23 mouse cellular contexts compared by ENCODE assay signal in the genomic region with DNA sequence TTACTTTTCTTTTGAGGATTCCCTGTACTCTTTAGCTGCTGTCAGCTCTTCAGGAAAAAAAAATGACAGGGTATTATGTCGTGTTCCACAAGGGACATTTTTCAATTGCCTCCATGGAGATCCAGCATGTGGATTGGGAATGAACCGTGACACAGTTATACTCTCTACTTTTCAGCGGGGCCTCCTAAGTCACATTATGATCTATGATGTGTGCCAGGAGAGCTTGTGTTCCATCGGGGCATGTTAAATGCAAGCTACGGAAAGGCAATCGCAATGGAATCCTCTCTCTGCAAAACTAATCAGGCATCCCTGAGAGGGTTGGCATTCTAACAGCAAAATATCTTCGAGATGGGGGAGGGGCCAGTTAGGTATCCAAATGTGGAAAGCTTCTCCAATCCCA.
DNase-seq lines count a peak whose midpoint lies in the region; ATAC-seq and TF ChIP-seq lines count a peak whose summit lies in the region.
"Had no signal": no experiment of that assay in that cellular context is flagged by ENCODE, and none has a peak within 500 bp of the region (broad histone marks: within the 10 kb centered on the region; RNA-seq: fewer than 3 reads in every experiment).

No protein-coding gene starts in this region.

- H3K27ac ChIP-seq in midbrain, postnatal 0 days (ENCODE audit: low read depth, low read length) = no peak overlapping the region
- H3K27ac ChIP-seq in midbrain, embryonic 15.5 days = no peak overlapping the region
- H3K27ac ChIP-seq: embryonic facial prominence, embryonic 12.5 days; forebrain, embryonic 13.5 days; heart, embryonic 13.5 days had no signal

- H3K9me3 ChIP-seq in midbrain, postnatal 0 days (ENCODE audit: low read length) = no peaks in the 10 kb centered on the region
- no peaks in the 10 kb centered on the region for H3K9me3 ChIP-seq in midbrain, embryonic 15.5 days
- H3K9me3 ChIP-seq: embryonic facial prominence, embryonic 12.5 days; forebrain, embryonic 13.5 days; heart, embryonic 13.5 days had no signal

- no peak for TF ChIP-seq CTCF in midbrain, postnatal 0 days (IDR thresholded peaks at IDR 0.05)

- H3K4me3 ChIP-seq in midbrain, postnatal 0 days (ENCODE audit: low read depth, low read length) = no peak overlapping the region
- H3K4me3 ChIP-seq in midbrain, embryonic 15.5 days = no peak overlapping the region
- H3K4me3 ChIP-seq: embryonic facial prominence, embryonic 12.5 days; forebrain, embryonic 13.5 days; heart, embryonic 13.5 days had no signal

- ATAC-seq in midbrain, postnatal 0 days (ENCODE audit: low FRiP score) = no peak
- no peak for ATAC-seq in midbrain, embryonic 15.5 days (replicated peaks)
- no peak for ATAC-seq in inflammation-experienced regulatory T-cells, adult 6 months
- ATAC-seq: CD4-positive, CD25-positive, alpha-beta regulatory T cell, adult 4 months; forebrain, embryonic 13.5 days; forebrain, postnatal 0 days; intestine, embryonic 16.5 days had no signal

- no peaks in the 10 kb centered on the region for H3K4me1 ChIP-seq in midbrain, postnatal 0 days (ENCODE audit: insufficient read depth, low read length)
- H3K4me1 ChIP-seq in midbrain, embryonic 15.5 days = no peaks in the 10 kb centered on the region
- H3K4me1 ChIP-seq: embryonic facial prominence, embryonic 12.5 days; forebrain, embryonic 13.5 days; heart, embryonic 13.5 days had no signal

- no peak overlapping the region for H3K9ac ChIP-seq in midbrain, postnatal 0 days (replicated peaks; ENCODE audit: low read length, poor library complexity, severe bottlenecking)
- H3K9ac ChIP-seq in midbrain, embryonic 15.5 days = no peak overlapping the region
- H3K9ac ChIP-seq: embryonic facial prominence, embryonic 12.5 days; forebrain, embryonic 13.5 days; forebrain, postnatal 0 days; heart, embryonic 13.5 days had no signal

- peak; percentile 24 for DNase-seq in embryo, embryonic 10.5 days (ENCODE audit: low spot score)
- no peak for DNase-seq in embryo, embryonic 10 days (ENCODE audit: low spot score)
- peak; percentile 46 for DNase-seq in heart, adult 11 months
- DNase-seq in heart, adult 8-10 months (ENCODE audit: low spot score) = no peak
- peak; percentile 46 for DNase-seq in midbrain, postnatal 0 days (ENCODE audit: low spot score)
- no peak for DNase-seq in urinary bladder, postnatal 10 days (ENCODE audit: low spot score)
- DNase-seq: adrenal gland, adult 8-10 months; adrenal gland, postnatal 36 days; B cell, adult 2 months; cerebellum, adult 11 months; cerebellum, adult 8-10 months; cerebellum, postnatal 14 days; forebrain, postnatal 0 days; heart, postnatal 36 days; kidney, adult 2 months had no signal

- H3K27me3 ChIP-seq in midbrain, postnatal 0 days (ENCODE audit: insufficient read depth, low read length) = no peaks in the 10 kb centered on the region
- H3K27me3 ChIP-seq in midbrain, embryonic 15.5 days (replicated peaks) = no peaks in the 10 kb centered on the region
- H3K27me3 ChIP-seq: embryonic facial prominence, embryonic 12.5 days; forebrain, embryonic 13.5 days; heart, embryonic 13.5 days had no signal

- 25% methylated on average over 7 of the region's 7 CpGs for WGBS in midbrain, postnatal 0 days
- WGBS in midbrain, embryonic 15.5 days = 45% methylated on average over 7 of the region's 7 CpGs

- no peaks in the 10 kb centered on the region for H3K36me3 ChIP-seq in midbrain, postnatal 0 days (ENCODE audit: insufficient read depth, low read length)
- H3K36me3 ChIP-seq in midbrain, embryonic 15.5 days (replicated peaks) = no peaks in the 10 kb centered on the region
- H3K36me3 ChIP-seq: embryonic facial prominence, embryonic 12.5 days; G1E; heart, embryonic 13.5 days had no signal

- H3K4me2 ChIP-seq in midbrain, postnatal 0 days (ENCODE audit: low read depth, low read length, poor library complexity, severe bottlenecking) = no peak overlapping the region
- no peak overlapping the region for H3K4me2 ChIP-seq in midbrain, embryonic 15.5 days
- H3K4me2 ChIP-seq: embryonic facial prominence, embryonic 12.5 days; forebrain, embryonic 13.5 days; heart, embryonic 13.5 days had no signal

Comparison
In these comparisons a context has a peak if more than half of its experiments do, and no peak if none do; other contexts are left out.
1. DNase-seq: peak in embryo, embryonic 10.5 days (single experiment), heart, adult 11 months (single experiment) and midbrain, postnatal 0 days (single experiment); none in embryo, embryonic 10 days (single experiment), heart, adult 8-10 months (single experiment) and urinary bladder, postnatal 10 days (single experiment).